Mouse (Mus musculus): Measurements from ENCODE around the gene Gm17349. TPM values are rescaled to one million over a fixed set of nuclear protein-coding genes. Genes with fewer than 3 reads are reported as not detected.
"Not testable (repeated sequence)": the region's sequence is repeated elsewhere in the genome, so short reads cannot be mapped to it uniquely, and the experiment has no call there.

Gm17349 gene
- total RNA-seq, 1 experiment = 2.5 TPM

GRCm38 (mm10) chr15:99704041-99704681, 1.1 kb downstream of the Gm17349 start:
- Histone ChIP-seq H3K4me1 (ENCODE audit: control insufficient read depth in 2 of 2, insufficient read depth in 2 of 2, low read length in 2 of 2, poor library complexity in 1 of 2) (peaks cover 8 to 15% of the 10 kb centered on the region in 2 experiments; a peak in 3 of 4 replicates), H3K9me3 (ENCODE audit: control insufficient read depth, insufficient read depth, low read depth, low read length) (no peaks in the 10 kb centered on the region), H3K4me3 (ENCODE audit: insufficient read depth in 1 of 2, low read depth in 1 of 2, low read length in 2 of 2, poor library complexity in 1 of 2, severe bottlenecking in 1 of 2) (peak overlapping the region; percentile 10 to 90), H3K36me3 (ENCODE audit: control insufficient read depth, insufficient read depth, low read length, poor library complexity, severe bottlenecking) (peaks cover 21% of the 10 kb centered on the region), H3K27ac (ENCODE audit: insufficient read depth, low read depth, low read length, poor library complexity, severe bottlenecking) (peak overlapping the region; percentile 89), H3K9ac (ENCODE audit: insufficient read depth, low read depth, low read length, poor library complexity, severe bottlenecking) (peak overlapping the region; percentile 22; the same call in 1 of the 2 replicates)
- peak; percentile 62; the same call in 1 of the 2 replicates for TF ChIP-seq MAFK (IDR thresholded peaks at IDR 0.05; ENCODE audit: insufficient read depth, low read depth, low read length)
- TF ChIP-seq ZNF384 (IDR thresholded peaks at IDR 0.05; ENCODE audit: low read depth, low read length) = no peak
- TF ChIP-seq HCFC1 (IDR thresholded peaks at IDR 0.05; ENCODE audit: borderline replicate concordance, insufficient read depth, low read length) = no peak
- in situ Hi-C loops (cut with MboI; ENCODE audit: low sequenced_read_pairs in 2 of 2, unreplicated experiment in 2 of 2) = no loop called here
- no peak for DNase-seq (ENCODE audit: low read depth, low spot score)

GRCm38 (mm10) chr15:99703676-99704040, 1.6 kb downstream of the Gm17349 start:
- Histone ChIP-seq H3K9me3 (ENCODE audit: control insufficient read depth, insufficient read depth, low read depth, low read length) (no peaks in the 10 kb centered on the region), H3K36me3 (ENCODE audit: control insufficient read depth, insufficient read depth, low read length, poor library complexity, severe bottlenecking) (peaks cover 16% of the 10 kb centered on the region), H3K4me3 (ENCODE audit: insufficient read depth in 1 of 2, low read depth in 1 of 2, low read length in 2 of 2, poor library complexity in 1 of 2, severe bottlenecking in 1 of 2) (peak overlapping the region; percentile 89 to 90), H3K4me1 (ENCODE audit: control insufficient read depth in 2 of 2, insufficient read depth in 2 of 2, low read length in 2 of 2, poor library complexity in 1 of 2) (peaks cover 10 to 19% of the 10 kb centered on the region in 2 experiments; a peak in 3 of 4 replicates), H3K27ac (ENCODE audit: insufficient read depth, low read depth, low read length, poor library complexity, severe bottlenecking) (peak overlapping the region; percentile 89; the same call in 1 of the 2 replicates), H3K9ac (ENCODE audit: insufficient read depth, low read depth, low read length, poor library complexity, severe bottlenecking) (peak overlapping the region; percentile 76; the same call in 1 of the 2 replicates)
- no peak for TF ChIP-seq CHD2 (IDR thresholded peaks at IDR 0.05; ENCODE audit: low read depth, low read length)
- TF ChIP-seq ZC3H11A (IDR thresholded peaks at IDR 0.05; ENCODE audit: borderline replicate concordance, low read depth, low read length) = no peak
- no peak for TF ChIP-seq MAFK (IDR thresholded peaks at IDR 0.05; ENCODE audit: insufficient read depth, low read depth, low read length)
- no peak for TF ChIP-seq ZNF384 (IDR thresholded peaks at IDR 0.05; ENCODE audit: low read depth, low read length)
- no peak for TF ChIP-seq HCFC1 (IDR thresholded peaks at IDR 0.05; ENCODE audit: borderline replicate concordance, insufficient read depth, low read length)
- no peak for DNase-seq (ENCODE audit: low read depth, low spot score)
- in situ Hi-C loops (cut with MboI; ENCODE audit: low sequenced_read_pairs in 2 of 2, unreplicated experiment in 2 of 2) = no loop called here

GRCm38 (mm10) chr15:99703104-99703503, 2.2 kb downstream of the Gm17349 start:
- no peak for DNase-seq (ENCODE audit: low read depth, low spot score)
- H3K27ac ChIP-seq (ENCODE audit: insufficient read depth, low read depth, low read length, poor library complexity, severe bottlenecking) = peak overlapping the region; percentile 89
- H3K4me3 ChIP-seq (ENCODE audit: insufficient read depth in 1 of 2, low read depth in 1 of 2, low read length in 2 of 2, poor library complexity in 1 of 2, severe bottlenecking in 1 of 2) = peak overlapping the region; percentile 89 to 90
- peaks cover 16% of the 10 kb centered on the region for H3K36me3 ChIP-seq (ENCODE audit: control insufficient read depth, insufficient read depth, low read length, poor library complexity, severe bottlenecking)
- peak overlapping the region; percentile 76 for H3K9ac ChIP-seq (ENCODE audit: insufficient read depth, low read depth, low read length, poor library complexity, severe bottlenecking)
- peaks cover 10 to 22% of the 10 kb centered on the region in 2 experiments; a peak in 3 of 4 replicates for H3K4me1 ChIP-seq (ENCODE audit: control insufficient read depth in 2 of 2, insufficient read depth in 2 of 2, low read length in 2 of 2, poor library complexity in 1 of 2)
- TF ChIP-seq ZC3H11A (IDR thresholded peaks at IDR 0.05; ENCODE audit: borderline replicate concordance, low read depth, low read length) (no peak), MAFK (IDR thresholded peaks at IDR 0.05; ENCODE audit: insufficient read depth, low read depth, low read length) (no peak), ZNF384 (IDR thresholded peaks at IDR 0.05; ENCODE audit: low read depth, low read length) (no peak), HCFC1 (IDR thresholded peaks at IDR 0.05; ENCODE audit: borderline replicate concordance, insufficient read depth, low read length) (no peak), CHD2 (IDR thresholded peaks at IDR 0.05; ENCODE audit: low read depth, low read length) (no peak)
- H3K9me3 ChIP-seq (ENCODE audit: control insufficient read depth, insufficient read depth, low read depth, low read length) = no peaks in the 10 kb centered on the region
- in situ Hi-C loops (cut with MboI; ENCODE audit: low sequenced_read_pairs in 2 of 2, unreplicated experiment in 2 of 2) = no loop called here

GRCm38 (mm10) chr15:99701999-99702900, 3.0 kb downstream of the Gm17349 start, which contains the start of gene Smarcd1:
Smarcd1 (plus strand) TSS chr15:99702129.
- peak; percentile 88 for DNase-seq (ENCODE audit: low read depth, low spot score)
- in situ Hi-C loops (cut with MboI; ENCODE audit: low sequenced_read_pairs in 2 of 2, unreplicated experiment in 2 of 2) = no loop called here
- H3K4me3 ChIP-seq (ENCODE audit: insufficient read depth in 1 of 2, low read depth in 1 of 2, low read length in 2 of 2, poor library complexity in 1 of 2, severe bottlenecking in 1 of 2) = peak within 1 kb of the TSS; percentile 89 to 90
- H3K4me1 ChIP-seq (ENCODE audit: control insufficient read depth in 2 of 2, insufficient read depth in 2 of 2, low read length in 2 of 2, poor library complexity in 1 of 2) = peaks cover 7 to 22% of the 10 kb centered on the region in 2 experiments; a peak in 3 of 4 replicates
- H3K9ac ChIP-seq (ENCODE audit: insufficient read depth, low read depth, low read length, poor library complexity, severe bottlenecking) = peak within 1 kb of the TSS; percentile 95
- H3K27ac ChIP-seq (ENCODE audit: insufficient read depth, low read depth, low read length, poor library complexity, severe bottlenecking) = peak within 1 kb of the TSS; percentile 95
- no peaks in the 10 kb centered on the region for H3K9me3 ChIP-seq (ENCODE audit: control insufficient read depth, insufficient read depth, low read depth, low read length)
- peaks cover 9% of the 10 kb centered on the region for H3K36me3 ChIP-seq (ENCODE audit: control insufficient read depth, insufficient read depth, low read length, poor library complexity, severe bottlenecking)
- TF ChIP-seq CHD2 (IDR thresholded peaks at IDR 0.05; ENCODE audit: low read depth, low read length) (no peak), ZNF384 (IDR thresholded peaks at IDR 0.05; ENCODE audit: low read depth, low read length) (no peak), HCFC1 (IDR thresholded peaks at IDR 0.05; ENCODE audit: borderline replicate concordance, insufficient read depth, low read length) (peak; percentile 67; the same call in 1 of the 2 replicates), ZC3H11A (IDR thresholded peaks at IDR 0.05; ENCODE audit: borderline replicate concordance, low read depth, low read length) (no peak), MAFK (IDR thresholded peaks at IDR 0.05; ENCODE audit: insufficient read depth, low read depth, low read length) (no peak)

- H3K4me3 ChIP-seq (ENCODE audit: insufficient read depth in 1 of 2, low read depth in 1 of 2, low read length in 2 of 2, poor library complexity in 1 of 2, severe bottlenecking in 1 of 2) = peak overlapping the region; percentile 89 to 90
- peaks cover 6 to 22% of the 10 kb centered on the region in 2 experiments; a peak in 3 of 4 replicates for H3K4me1 ChIP-seq (ENCODE audit: control insufficient read depth in 2 of 2, insufficient read depth in 2 of 2, low read length in 2 of 2, poor library complexity in 1 of 2)
- peak overlapping the region; percentile 95; the same call in 1 of the 2 replicates for H3K9ac ChIP-seq (ENCODE audit: insufficient read depth, low read depth, low read length, poor library complexity, severe bottlenecking)
- H3K27ac ChIP-seq (ENCODE audit: insufficient read depth, low read depth, low read length, poor library complexity, severe bottlenecking) = peak overlapping the region; percentile 65; the same call in 1 of the 2 replicates
- H3K36me3 ChIP-seq (ENCODE audit: control insufficient read depth, insufficient read depth, low read length, poor library complexity, severe bottlenecking); DNase-seq (ENCODE audit: low read depth, low spot score); H3K9me3 ChIP-seq (ENCODE audit: control insufficient read depth, insufficient read depth, low read depth, low read length); in situ Hi-C loops (cut with MboI; ENCODE audit: low sequenced_read_pairs in 2 of 2, unreplicated experiment in 2 of 2): not testable (repeated sequence)
Observed at GRCm38 (mm10) chr15:99701640-99701998, 3.7 kb downstream of the Gm17349 start.
